Mouse (Mus musculus) liver, embryonic 11.5 days (tissue): ENCODE results near the gene Slc22a4. TPM values are rescaled to one million over a fixed set of nuclear protein-coding genes. Genes with fewer than 3 reads are reported as not detected.
A peak's percentile ranks its signal among the peaks of the same experiment; 100 is the strongest.
"Not testable (repeated sequence)": the region's sequence is repeated elsewhere in the genome, so short reads cannot be mapped to it uniquely, and the experiment has no call there.

Experiments
- ATAC-seq: fragments of 200-750 bp; cut with Nextera tagmentation; replicated peaks from 2 replicates; pipeline ENCODE4 v1.8.0; 2017; ENCODE audit warnings: moderate number of reproducible peaks, mild to moderate bottlenecking, moderate TSS enrichment, moderate library complexity; ENCODE audit not compliant: low FRiP score
- DNase-seq: peaks from one replicate; pipeline ENCODE4 v3.0.0-alpha.2; 2017; ENCODE audit warnings: low spot score
- H3K27ac ChIP-seq: fragments of 300-500 bp; sonication (generic); 2 replicates; pipeline ENCODE4 v1.5.1; 2014; ENCODE audit warnings: mild to moderate bottlenecking, low read depth, low read length, control low read depth
- H3K27me3 ChIP-seq: fragments of 300-500 bp; sonication (generic); replicated peaks from 2 replicates; pipeline ENCODE4 v1.6.1; 2014; ENCODE audit warnings: low read length, mixed read lengths; ENCODE audit not compliant: control insufficient read depth, insufficient read depth
- H3K36me3 ChIP-seq: fragments of 300-500 bp; sonication (generic); 2 replicates; pipeline ENCODE4 v1.6.1; 2014; ENCODE audit warnings: mild to moderate bottlenecking, low read length, moderate library complexity, mixed read lengths; ENCODE audit not compliant: control insufficient read depth, insufficient read depth
- H3K4me1 ChIP-seq: fragments of 300-500 bp; sonication (generic); replicated peaks from 2 replicates; pipeline ENCODE4 v1.6.1; 2014; ENCODE audit warnings: low read length, mixed read lengths; ENCODE audit not compliant: control insufficient read depth, insufficient read depth
- H3K4me2 ChIP-seq: fragments of 300-500 bp; sonication (generic); 2 replicates; pipeline ENCODE4 v1.6.1; 2014; ENCODE audit warnings: mild to moderate bottlenecking, control low read depth, moderate library complexity
- H3K4me3 ChIP-seq: fragments of 300-500 bp; sonication (generic); 2 replicates; pipeline ENCODE4 v1.5.1; 2014; ENCODE audit warnings: low read depth, low read length, control low read depth
- H3K9ac ChIP-seq: fragments of 300-500 bp; sonication (generic); 2 replicates; pipeline ENCODE4 v1.6.1; 2014; ENCODE audit warnings: low read depth, low read length, control low read depth
- H3K9me3 ChIP-seq: fragments of 300-500 bp; sonication (generic); 2 replicates; pipeline ENCODE4 v1.6.1; 2016; ENCODE audit warnings: low read length, inconsistent platforms, mixed read lengths; ENCODE audit not compliant: control insufficient read depth
- WGBS: fragments of 180-500 bp; shearing (Covaris S2); extraction: QIAGEN DNeasy Blood & Tissue Kit; methylation state at CpG from one replicate; pipeline ENCODE4 v1.1.7; 2014; 5-methylcytosine and 5-hydroxymethylcytosine counted together
- polyA plus RNA-seq: library from polyadenylated mRNA; unstranded; fragments of >200 nt; fragmentation: Nextera tagmentation; extraction: Ambion mirVana; gene quantifications from 2 replicates; pipeline ENCODE4 v1.2.1, GENCODE M21; 2014

The Slc22a4 gene
- polyA plus RNA-seq, 1 experiment from 2014 or later = 20.6 TPM

GRCm38 (mm10) chr11:54004734-54005133 is 23.2 kb downstream of the Slc22a4 start:
- peak overlapping the region; percentile 51 for H3K4me2 ChIP-seq
- peak; percentile 96 for ATAC-seq

GRCm38 (mm10) chr11:54004221-54004620 is 23.7 kb downstream of the Slc22a4 start:
- DNase-seq (no peak), ATAC-seq (no peak)
- Histone ChIP-seq H3K9me3 (no peaks in the 10 kb centered on the region), H3K27me3 (no peaks in the 10 kb centered on the region), H3K4me1 (peaks cover 40% of the 10 kb centered on the region), H3K4me3 (peak overlapping the region; percentile 17; the same call in 1 of the 2 replicates), H3K9ac (no peak overlapping the region; the same call in 1 of the 2 replicates), H3K36me3 (no peaks in the 10 kb centered on the region), H3K27ac (peak overlapping the region; percentile 83), H3K4me2 (peak overlapping the region; percentile 51)
- WGBS = 77% methylated on average over 9 of the region's 9 CpGs

More at GRCm38 (mm10) chr11:54004734-54005133, 23.2 kb downstream of the Slc22a4 start:
- Histone ChIP-seq H3K9ac (peak overlapping the region; percentile 31; the same call in 1 of the 2 replicates), H3K4me3 (no peak overlapping the region), H3K27ac (peak overlapping the region; percentile 83), H3K27me3 (no peaks in the 10 kb centered on the region), H3K36me3 (no peaks in the 10 kb centered on the region), H3K9me3 (no peaks in the 10 kb centered on the region), H3K4me1 (peaks cover 40% of the 10 kb centered on the region)
- no peak for DNase-seq
- WGBS = 67% methylated on average over 3 of the region's 3 CpGs

- ATAC-seq, H3K27me3 ChIP-seq, H3K27ac ChIP-seq, H3K9me3 ChIP-seq, H3K9ac ChIP-seq, DNase-seq, H3K4me3 ChIP-seq, H3K4me2 ChIP-seq, H3K36me3 ChIP-seq: not testable (repeated sequence)
- peaks cover 40% of the 10 kb centered on the region for H3K4me1 ChIP-seq
- 53% methylated on average over 12 of the region's 12 CpGs for WGBS
Measured at GRCm38 (mm10) chr11:54002761-54003717, 24.9 kb downstream of the Slc22a4 start.

GRCm38 (mm10) chr11:54002147-54002760 is 25.6 kb downstream of the Slc22a4 start:
- Histone ChIP-seq H3K9me3 (no peaks in the 10 kb centered on the region), H3K27me3 (no peaks in the 10 kb centered on the region), H3K4me1 (peaks cover 37% of the 10 kb centered on the region), H3K27ac (no peak overlapping the region), H3K4me3 (no peak overlapping the region), H3K36me3 (no peaks in the 10 kb centered on the region), H3K4me2 (no peak overlapping the region), H3K9ac (no peak overlapping the region)
- no peak for ATAC-seq
- WGBS = 16% methylated on average over 5 of the region's 5 CpGs
- peak; percentile 44 for DNase-seq

- Histone ChIP-seq H3K4me2 (no peak overlapping the region), H3K27me3 (no peaks in the 10 kb centered on the region), H3K27ac (no peak overlapping the region), H3K4me3 (no peak overlapping the region), H3K9me3 (no peaks in the 10 kb centered on the region), H3K4me1 (peaks cover 3% of the 10 kb centered on the region; the same call in 1 of the 2 replicates), H3K36me3 (no peaks in the 10 kb centered on the region), H3K9ac (no peak overlapping the region)
- no peak for DNase-seq
- no peak for ATAC-seq
- WGBS = 63% methylated on average over 2 of the region's 2 CpGs
Measured at GRCm38 (mm10) chr11:53997661-53998060, 30.2 kb downstream of the Slc22a4 start.

- Histone ChIP-seq H3K27me3 (no peaks in the 10 kb centered on the region), H3K4me2 (no peak overlapping the region), H3K27ac (no peak overlapping the region), H3K9ac (no peak overlapping the region), H3K4me3 (no peak overlapping the region), H3K4me1 (no peaks in the 10 kb centered on the region), H3K9me3 (no peaks in the 10 kb centered on the region), H3K36me3 (no peaks in the 10 kb centered on the region)
- DNase-seq (no peak), ATAC-seq (no peak)
- WGBS = 81% methylated on average over 4 of the region's 4 CpGs
Measured at GRCm38 (mm10) chr11:53992264-53992663, 35.6 kb downstream of the Slc22a4 start.

- no peak overlapping the region for H3K9ac ChIP-seq
- no peak for DNase-seq
- ATAC-seq = no peak
- 37% methylated on average over 1 of the region's 1 CpGs for WGBS
- no peaks in the 10 kb centered on the region for H3K27me3 ChIP-seq
- no peak overlapping the region for H3K4me3 ChIP-seq
- H3K9me3 ChIP-seq = no peaks in the 10 kb centered on the region
- no peak overlapping the region for H3K27ac ChIP-seq
- no peak overlapping the region for H3K4me2 ChIP-seq
- H3K36me3 ChIP-seq = no peaks in the 10 kb centered on the region
- no peaks in the 10 kb centered on the region for H3K4me1 ChIP-seq
Measured at GRCm38 (mm10) chr11:53989232-53989631, 38.7 kb downstream of the Slc22a4 start.

GRCm38 (mm10) chr11:53988081-53988480 is 39.8 kb downstream of the Slc22a4 start:
- no peak overlapping the region for H3K27ac ChIP-seq
- no peak overlapping the region for H3K4me2 ChIP-seq
- no peak overlapping the region for H3K4me3 ChIP-seq
- ATAC-seq (no peak), DNase-seq (no peak)
- 78% methylated on average over 4 of the region's 4 CpGs for WGBS
- H3K9ac ChIP-seq = no peak overlapping the region
- no peaks in the 10 kb centered on the region for H3K27me3 ChIP-seq
- no peaks in the 10 kb centered on the region for H3K36me3 ChIP-seq
- no peaks in the 10 kb centered on the region for H3K4me1 ChIP-seq
- H3K9me3 ChIP-seq = no peaks in the 10 kb centered on the region
